Mouse (Mus musculus) CH12.LX (cell line): ENCODE results near the gene Cyp2f2.

Experiments used
- BHLHE40 ChIP-seq: IDR thresholded peaks from 2 replicates; pipeline ENCODE4 v1.6.1; 2011; ENCODE audit warnings: mild to moderate bottlenecking, low read depth, low read length, improper control_type of control experiment
- CTCF ChIP-seq, 2 experiments: IDR thresholded peaks in 1 of 2; conservative IDR thresholded peaks in 1 of 2; 2 replicates each; pipeline ENCODE4 v1.5.1; 2011 to 2012; ENCODE audit warnings: low read depth in 2 of 2, low read length in 2 of 2, improper control_type of control experiment in 1 of 2, inconsistent platforms in 1 of 2, mild to moderate bottlenecking in 1 of 2, moderate library complexity in 1 of 2
- EP300 ChIP-seq: IDR thresholded peaks from 2 replicates; pipeline ENCODE4 v1.6.1; 2011; ENCODE audit warnings: low read length, improper control_type of control experiment
- JUN ChIP-seq: IDR thresholded peaks from 2 replicates; pipeline ENCODE4 v1.6.1; 2011; ENCODE audit warnings: low read depth, mild to moderate bottlenecking, low read length, improper control_type of control experiment, moderate library complexity; ENCODE audit not compliant: insufficient read depth
- JUND ChIP-seq: conservative IDR thresholded peaks from 2 replicates; pipeline ENCODE4 v1.6.1; 2011; ENCODE audit warnings: low read depth, low read length, improper control_type of control experiment
- KAT2A ChIP-seq: IDR thresholded peaks from 2 replicates; pipeline ENCODE4 v1.6.1; 2012; ENCODE audit warnings: low read length, improper control_type of control experiment, inconsistent platforms; ENCODE audit not compliant: insufficient replicate concordance
- MAX ChIP-seq: IDR thresholded peaks from 2 replicates; pipeline ENCODE4 v1.6.1; 2011; ENCODE audit warnings: low read length, improper control_type of control experiment
- PAX5 ChIP-seq: IDR thresholded peaks from 2 replicates; pipeline ENCODE4 v1.6.1; 2012; ENCODE audit warnings: low read length, inconsistent platforms, mixed read lengths
- POLR2A ChIP-seq: IDR thresholded peaks from 2 replicates; pipeline ENCODE4 v1.6.1; 2011; ENCODE audit warnings: low read depth, mild to moderate bottlenecking, improper control_type of control experiment, low read length
- RAD21 ChIP-seq: IDR thresholded peaks from 2 replicates; pipeline ENCODE4 v1.6.1; 2011; ENCODE audit warnings: low read depth, mild to moderate bottlenecking, low read length, improper control_type of control experiment, moderate library complexity
- RCOR1 ChIP-seq: conservative IDR thresholded peaks from 2 replicates; pipeline ENCODE4 v1.6.1; 2012; ENCODE audit warnings: low read depth, mild to moderate bottlenecking, inconsistent platforms, low read length, improper control_type of control experiment
- SMC3 ChIP-seq: IDR thresholded peaks from 2 replicates; pipeline ENCODE4 v1.6.1; 2011; ENCODE audit warnings: low read depth, low read length, improper control_type of control experiment
- USF2 ChIP-seq: conservative IDR thresholded peaks from 2 replicates; pipeline ENCODE4 v1.6.1; 2011; ENCODE audit warnings: low read depth, low read length, improper control_type of control experiment

- TF ChIP-seq RAD21 = no peak
- no peak for TF ChIP-seq CTCF (conservative IDR thresholded peaks at IDR 0.05 in 1 of 2, IDR thresholded peaks at IDR 0.05 in 1 of 2; ENCODE audit: low read depth in 2 of 2, low read length in 2 of 2)
- TF ChIP-seq JUND = no peak
- TF ChIP-seq BHLHE40 = no peak
- TF ChIP-seq KAT2A = no peak
- no peak for TF ChIP-seq PAX5
- TF ChIP-seq EP300 = no peak
- no peak for TF ChIP-seq POLR2A
- TF ChIP-seq USF2 = no peak
- no peak for TF ChIP-seq SMC3
- TF ChIP-seq RCOR1 = no peak
- no peak for TF ChIP-seq JUN
- no peak for TF ChIP-seq MAX
Measured at GRCm38 (mm10) chr7:27110327-27110726, 9.4 kb upstream of the Cyp2f2 start.
